Mouse (Mus musculus): ENCODE data around the gene Tcp11l2. TPM values are rescaled to one million over a fixed set of nuclear protein-coding genes. Genes with fewer than 3 reads are reported as not detected.

The Tcp11l2 gene
- total RNA-seq, 4 experiments from 2014 or later = 22.0 to 31.3 (median 26.9) TPM

- DNase-seq (ENCODE audit: low spot score in 2 of 2) = no peak
These were observed 77.6 kb downstream of the Tcp11l2 start for GRCm38 (mm10) chr10:84654029-84654428.

- no peak for DNase-seq (ENCODE audit: low spot score in 2 of 2)
These were observed 78.3 kb downstream of the Tcp11l2 start for GRCm38 (mm10) chr10:84654731-84655130.

GRCm38 (mm10) chr10:84656618-84657017 is 80.2 kb downstream of the Tcp11l2 start:
- no peak for DNase-seq (ENCODE audit: low spot score in 2 of 2)

- DNase-seq (ENCODE audit: low spot score in 2 of 2) = no peak
These were observed 81.1 kb downstream of the Tcp11l2 start for GRCm38 (mm10) chr10:84657437-84658087.

- no peak for DNase-seq (ENCODE audit: low spot score in 2 of 2)
These were observed 81.8 kb downstream of the Tcp11l2 start for GRCm38 (mm10) chr10:84658088-84658848.

GRCm38 (mm10) chr10:84659281-84659680 is 82.9 kb downstream of the Tcp11l2 start:
- no peak for DNase-seq (ENCODE audit: low spot score in 2 of 2)

GRCm38 (mm10) chr10:84662138-84662537 is 85.7 kb downstream of the Tcp11l2 start:
- no peak for DNase-seq (ENCODE audit: low spot score in 2 of 2)

Other genes starting within 250 kb of the Tcp11l2 start
- 10 to 100 TPM; 52.6 to 70.1 (median 59.9) TPM for gene Nuak1, start 136.0 kb upstream of the Tcp11l2 start, total RNA-seq (2022)
- 10 to 100 TPM; 18.8 to 20.8 (median 19.8) TPM for gene Ckap4, start 42.6 kb upstream of the Tcp11l2 start, total RNA-seq (2022)
- gene Polr3b, start 45.7 kb downstream of the Tcp11l2 start, total RNA-seq (2022) = 10 to 100 TPM; 14.6 to 17.5 (median 15.9) TPM
- 10 to 100 TPM; 10.9 to 12.7 (median 12.3) TPM for gene Rfx4, start 179.4 kb downstream of the Tcp11l2 start, total RNA-seq (2022)

Data from layer of hippocampus, adult 8-10 months (tissue).